Mouse (Mus musculus): Measurements from ENCODE around the gene Thada.

The Thada gene

GRCm38 (mm10) chr17:84405616-84406015 is 60.4 kb downstream of the Thada start:
- CTCF ChIA-PET = no interaction called here
- POLR2A ChIA-PET = interaction anchor here in 1 of 4 experiments (1.9 kb wide), 1 partner anchor 55 kb away, joined by 3 read pairs; no protein-coding TSS in a partner anchor

GRCm38 (mm10) chr17:84401796-84402195 is 64.2 kb downstream of the Thada start:
- CTCF ChIA-PET = no interaction called here

GRCm38 (mm10) chr17:84399431-84399830 is 66.6 kb downstream of the Thada start:
- POLR2A ChIA-PET = interaction anchor here in 2 of 4 experiments (0.6 to 2.2 kb wide), 4 partner anchors 20 to 211 kb away, joined by 3 to 12 read pairs (median 4); no protein-coding TSS in a partner anchor
- CTCF ChIA-PET = interaction anchor here in 1 of 4 experiments (0.7 kb wide), 1 partner anchor 396 kb away, joined by 8 read pairs; no protein-coding TSS in a partner anchor

More at GRCm38 (mm10) chr17:84401796-84402195, 64.2 kb downstream of the Thada start:
- POLR2A ChIA-PET = interaction anchor here in 1 of 4 experiments (0.7 to 2.0 kb wide), 3 partner anchors 12 to 15 kb away, joined by 3 to 6 read pairs (median 4); no protein-coding TSS in a partner anchor

- ChIA-PET CTCF (interaction anchor here in 1 of 4 experiments (0.7 kb wide), 1 partner anchor 816 kb away, joined by 3 read pairs; no protein-coding TSS in a partner anchor), POLR2A (interaction anchor here in 1 of 4 experiments (0.7 to 3.0 kb wide), 3 partner anchors 12 to 39 kb away, joined by 4 to 7 read pairs (median 4); no protein-coding TSS in a partner anchor)
Measured at GRCm38 (mm10) chr17:84390026-84390425, 76.0 kb downstream of the Thada start.

- ChIA-PET CTCF (interaction anchor here in 3 of 4 experiments (0.5 to 1.5 kb wide), 5 partner anchors 273 to 520 kb away, joined by 3 to 12 read pairs (median 4); no protein-coding TSS in a partner anchor), POLR2A (interaction anchor here in 1 of 4 experiments (0.8 kb wide), 1 partner anchor 33 kb away, joined by 3 read pairs; no protein-coding TSS in a partner anchor)
Measured at GRCm38 (mm10) chr17:84386176-84386575, 79.8 kb downstream of the Thada start.

- ChIA-PET POLR2A (interaction anchor here in 1 of 4 experiments (0.9 kb wide), 1 partner anchor 22 kb away, joined by 3 read pairs; no protein-coding TSS in a partner anchor), CTCF (interaction anchor here in 3 of 4 experiments (0.6 to 1.8 kb wide), 4 partner anchors 270 to 388 kb away, joined by 3 to 6 read pairs (median 4); no protein-coding TSS in a partner anchor)
Measured at GRCm38 (mm10) chr17:84385696-84386095, 80.3 kb downstream of the Thada start.

GRCm38 (mm10) chr17:84384661-84385060 is 81.3 kb downstream of the Thada start:
- ChIA-PET CTCF (interaction anchor here (0.5 to 1.8 kb wide), 15 partner anchors 12 to 577 kb away, joined by 3 to 6 read pairs (median 3); no protein-coding TSS in a partner anchor), POLR2A (interaction anchor here in 1 of 4 experiments (0.6 to 0.9 kb wide), 4 partner anchors 9 to 228 kb away, joined by 3 to 6 read pairs (median 4); no protein-coding TSS in a partner anchor)

- POLR2A ChIA-PET = interaction anchor here in 1 of 4 experiments (0.7 to 2.4 kb wide), 4 partner anchors 11 to 26 kb away, joined by 3 to 7 read pairs (median 4); no protein-coding TSS in a partner anchor
- CTCF ChIA-PET = interaction anchor here in 3 of 4 experiments (0.5 to 0.6 kb wide), 4 partner anchors 377 to 1841 kb away, joined by 3 to 4 read pairs (median 3); no protein-coding TSS in a partner anchor
Measured at GRCm38 (mm10) chr17:84380340-84380739, 85.7 kb downstream of the Thada start.

GRCm38 (mm10) chr17:84376882-84377281 is 89.1 kb downstream of the Thada start:
- ChIA-PET CTCF (interaction anchor here in 1 of 4 experiments (1.0 kb wide), 1 partner anchor 263 kb away, joined by 3 read pairs; no protein-coding TSS in a partner anchor), POLR2A (interaction anchor here in 3 of 4 experiments (0.7 to 5.9 kb wide), 6 partner anchors 13 to 46 kb away, joined by 3 to 36 read pairs (median 6); no protein-coding TSS in a partner anchor)

- POLR2A ChIA-PET = interaction anchor here in 2 of 4 experiments (1.0 to 5.9 kb wide), 2 partner anchors 9 to 17 kb away, joined by 3 to 36 read pairs; no protein-coding TSS in a partner anchor
- CTCF ChIA-PET = interaction anchor here in 1 of 4 experiments (0.6 kb wide), 1 partner anchor 20 kb away, joined by 3 read pairs; no protein-coding TSS in a partner anchor
Measured at GRCm38 (mm10) chr17:84372411-84373045, 93.5 kb downstream of the Thada start.

GRCm38 (mm10) chr17:84370385-84370784 is 95.6 kb downstream of the Thada start:
- ChIA-PET CTCF (interaction anchor here in 1 of 4 experiments (0.6 kb wide), 1 partner anchor 386 kb away, joined by 5 read pairs; no protein-coding TSS in a partner anchor), POLR2A (interaction anchor here in 3 of 4 experiments (0.6 to 13.2 kb wide), 8 partner anchors 9 to 366 kb away, joined by 3 to 272 read pairs (median 5); no protein-coding TSS in a partner anchor)

GRCm38 (mm10) chr17:84369769-84370168 is 96.2 kb downstream of the Thada start:
- CTCF ChIA-PET = no interaction called here

GRCm38 (mm10) chr17:84368213-84369014 is 97.6 kb downstream of the Thada start:
- CTCF ChIA-PET = interaction anchor here in 2 of 4 experiments (0.5 to 1.0 kb wide), 3 partner anchors 14 to 650 kb away, joined by 3 to 4 read pairs (median 4); no protein-coding TSS in a partner anchor

More at GRCm38 (mm10) chr17:84369769-84370168, 96.2 kb downstream of the Thada start:
- POLR2A ChIA-PET = interaction anchor here in 3 of 4 experiments (1.0 to 13.2 kb wide), 6 partner anchors 9 to 45 kb away, joined by 3 to 272 read pairs (median 6); no protein-coding TSS in a partner anchor

GRCm38 (mm10) chr17:84367663-84368062 is 98.3 kb downstream of the Thada start:
- CTCF ChIA-PET = no interaction called here
- POLR2A ChIA-PET = interaction anchor here in 2 of 4 experiments (1.6 to 13.2 kb wide), 2 partner anchors 16 kb away, joined by 9 to 272 read pairs; no protein-coding TSS in a partner anchor

More at GRCm38 (mm10) chr17:84368213-84369014, 97.6 kb downstream of the Thada start:
- POLR2A ChIA-PET = interaction anchor here in 2 of 4 experiments (0.8 to 13.2 kb wide), 9 partner anchors 9 to 78 kb away, joined by 3 to 272 read pairs (median 5); no protein-coding TSS in a partner anchor

GRCm38 (mm10) chr17:84365791-84366301 is 100.2 kb downstream of the Thada start:
- POLR2A ChIA-PET = interaction anchor here (0.6 to 13.2 kb wide), 10 partner anchors 9 to 178 kb away, joined by 3 to 272 read pairs (median 14); partner anchors contain the start of gene Zfp36l2 (in 1 of the 4)

GRCm38 (mm10) chr17:84365006-84365716 is 100.8 kb downstream of the Thada start:
- CTCF ChIA-PET = interaction anchor here in 1 of 4 experiments (0.6 to 1.3 kb wide), 2 partner anchors 10 to 180 kb away, joined by 3 to 4 read pairs; no protein-coding TSS in a partner anchor
- POLR2A ChIA-PET = interaction anchor here (0.7 to 13.2 kb wide), 14 partner anchors 9 to 100 kb away, joined by 3 to 272 read pairs (median 6); no protein-coding TSS in a partner anchor

More at GRCm38 (mm10) chr17:84365791-84366301, 100.2 kb downstream of the Thada start:
- CTCF ChIA-PET = interaction anchor here in 1 of 4 experiments (1.3 kb wide), 1 partner anchor 11 kb away, joined by 4 read pairs; no protein-coding TSS in a partner anchor
